Mouse (Mus musculus) stomach, embryonic 14.5 days (tissue): ENCODE measurements around the gene Zfp382. TPM values are rescaled to one million over a fixed set of nuclear protein-coding genes. Genes with fewer than 3 reads are reported as not detected.

Source experiments
- ATAC-seq: fragments of 200-750 bp; cut with Nextera tagmentation; 2 replicates; pipeline ENCODE4 v1.8.0; 2017; ENCODE audit warnings: low read depth, moderate TSS enrichment; ENCODE audit not compliant: insufficient number of reproducible peaks, insufficient read depth, low FRiP score
- H3K27ac ChIP-seq: fragments of 300-500 bp; sonication (generic); 2 replicates; pipeline ENCODE4 v1.5.1; 2014; ENCODE audit warnings: mild to moderate bottlenecking, low read length, moderate library complexity, mixed read lengths
- H3K27me3 ChIP-seq: fragments of 300-500 bp; sonication (generic); 2 replicates; pipeline ENCODE4 v1.6.1; 2014; ENCODE audit warnings: low read length, control low read depth, mixed read lengths; ENCODE audit not compliant: control insufficient read depth, insufficient read depth
- H3K36me3 ChIP-seq: fragments of 300-500 bp; sonication (generic); 2 replicates; pipeline ENCODE4 v1.6.1; 2014; ENCODE audit warnings: mild to moderate bottlenecking, control low read depth, low read length, moderate library complexity, mixed read lengths; ENCODE audit not compliant: control insufficient read depth, insufficient read depth
- H3K4me1 ChIP-seq: fragments of 300-500 bp; sonication (generic); 2 replicates; pipeline ENCODE4 v1.6.1; 2014; ENCODE audit warnings: low read length, control low read depth, mixed read lengths; ENCODE audit not compliant: control insufficient read depth, insufficient read depth
- H3K4me2 ChIP-seq: fragments of 300-500 bp; sonication (generic); replicated peaks from 2 replicates; pipeline ENCODE4 v1.6.1; 2014; ENCODE audit warnings: low read depth, low read length, control low read depth
- H3K4me3 ChIP-seq: fragments of 300-500 bp; sonication (generic); 2 replicates; pipeline ENCODE4 v1.5.1; 2014; ENCODE audit warnings: low read depth, low read length, control low read depth
- H3K9ac ChIP-seq: fragments of 300-500 bp; sonication (generic); replicated peaks from 2 replicates; pipeline ENCODE4 v1.6.1; 2014; ENCODE audit warnings: low read depth, mild to moderate bottlenecking, control low read depth, low read length, moderate library complexity, mixed read lengths
- H3K9me3 ChIP-seq: fragments of 300-500 bp; sonication (generic); 2 replicates; pipeline ENCODE4 v1.6.1; 2016; ENCODE audit warnings: low read depth, low read length, control low read depth; ENCODE audit not compliant: control insufficient read depth
- WGBS: fragments of 180-500 bp; shearing (Covaris S2); extraction: QIAGEN DNeasy Blood & Tissue Kit; methylation state at CpG from one replicate; pipeline ENCODE4 v1.1.7; 2014; 5-methylcytosine and 5-hydroxymethylcytosine counted together
- polyA plus RNA-seq: library from polyadenylated mRNA; unstranded; fragments of >200 nt; fragmentation: Nextera tagmentation; extraction: Ambion mirVana; gene quantifications from 2 replicates; pipeline ENCODE4 v1.2.1, GENCODE M21; 2014

Gene Zfp382
- polyA plus RNA-seq = 6.4 and 7.3 TPM in 2 replicates

GRCm38 (mm10) chr7:30121308-30122187, at the start of gene Zfp382:
Gene Zfp382, plus strand, starts transcription at chr7:30121942.
- peak within 1 kb of the TSS; percentile 65 for H3K9ac ChIP-seq
- H3K36me3 ChIP-seq = no peaks in the 10 kb centered on the region
- H3K4me2 ChIP-seq = peak within 1 kb of the TSS; percentile 88
- peak; percentile 97 for ATAC-seq
- H3K27me3 ChIP-seq = no peaks in the 10 kb centered on the region
- H3K27ac ChIP-seq = peak within 1 kb of the TSS; percentile 72
- H3K4me1 ChIP-seq = no peaks in the 10 kb centered on the region; the same call in 1 of the 2 replicates
- WGBS = under 1% methylated on average over 61 of the region's 61 CpGs
- H3K9me3 ChIP-seq = no peaks in the 10 kb centered on the region
- peak within 1 kb of the TSS; percentile 64 for H3K4me3 ChIP-seq

- no peaks in the 10 kb centered on the region for H3K9me3 ChIP-seq
Observed at GRCm38 (mm10) chr7:30072146-30073028, 49.4 kb upstream of the Zfp382 start, which contains the start of gene Zfp82. Gene Zfp82, minus strand, starts transcription at chr7:30072900.

GRCm38 (mm10) chr7:30086524-30086923, 35.2 kb upstream of the Zfp382 start:
- Histone ChIP-seq H3K4me3 (no peak overlapping the region), H3K27me3 (no peaks in the 10 kb centered on the region), H3K4me1 (peaks cover 6% of the 10 kb centered on the region; the same call in 1 of the 2 replicates), H3K36me3 (peaks cover 27% of the 10 kb centered on the region), H3K9ac (no peak overlapping the region), H3K27ac (no peak overlapping the region), H3K9me3 (no peaks in the 10 kb centered on the region), H3K4me2 (no peak overlapping the region)
- no peak for ATAC-seq
- WGBS = 92% methylated on average over 9 of the region's 9 CpGs

More at GRCm38 (mm10) chr7:30072146-30073028, 49.4 kb upstream of the Zfp382 start, which contains the start of gene Zfp82:
- H3K4me3 ChIP-seq = peak within 1 kb of the TSS; percentile 73
- ATAC-seq = peak; percentile 89
- WGBS = under 1% methylated on average over 50 of the region's 50 CpGs
- peak within 1 kb of the TSS; percentile 73 for H3K4me2 ChIP-seq
- peaks cover 9% of the 10 kb centered on the region for H3K36me3 ChIP-seq
- no peaks in the 10 kb centered on the region for H3K4me1 ChIP-seq
- H3K27ac ChIP-seq = no peak within 1 kb of the TSS
- no peaks in the 10 kb centered on the region for H3K27me3 ChIP-seq
- peak within 1 kb of the TSS; percentile 47 for H3K9ac ChIP-seq

- Histone ChIP-seq H3K36me3 (peaks cover 25% of the 10 kb centered on the region), H3K4me3 (peak overlapping the region; percentile 42), H3K4me1 (peaks cover 11% of the 10 kb centered on the region; the same call in 1 of the 2 replicates), H3K4me2 (peak overlapping the region; percentile 64), H3K27ac (no peak overlapping the region), H3K9ac (peak overlapping the region; percentile 34), H3K27me3 (no peaks in the 10 kb centered on the region), H3K9me3 (no peaks in the 10 kb centered on the region)
- 13% methylated on average over 6 of the region's 6 CpGs for whole genome bisulfite sequencing
- ATAC-seq = no peak
Observed at GRCm38 (mm10) chr7:30089405-30089804, 32.3 kb upstream of the Zfp382 start.

DNA sequence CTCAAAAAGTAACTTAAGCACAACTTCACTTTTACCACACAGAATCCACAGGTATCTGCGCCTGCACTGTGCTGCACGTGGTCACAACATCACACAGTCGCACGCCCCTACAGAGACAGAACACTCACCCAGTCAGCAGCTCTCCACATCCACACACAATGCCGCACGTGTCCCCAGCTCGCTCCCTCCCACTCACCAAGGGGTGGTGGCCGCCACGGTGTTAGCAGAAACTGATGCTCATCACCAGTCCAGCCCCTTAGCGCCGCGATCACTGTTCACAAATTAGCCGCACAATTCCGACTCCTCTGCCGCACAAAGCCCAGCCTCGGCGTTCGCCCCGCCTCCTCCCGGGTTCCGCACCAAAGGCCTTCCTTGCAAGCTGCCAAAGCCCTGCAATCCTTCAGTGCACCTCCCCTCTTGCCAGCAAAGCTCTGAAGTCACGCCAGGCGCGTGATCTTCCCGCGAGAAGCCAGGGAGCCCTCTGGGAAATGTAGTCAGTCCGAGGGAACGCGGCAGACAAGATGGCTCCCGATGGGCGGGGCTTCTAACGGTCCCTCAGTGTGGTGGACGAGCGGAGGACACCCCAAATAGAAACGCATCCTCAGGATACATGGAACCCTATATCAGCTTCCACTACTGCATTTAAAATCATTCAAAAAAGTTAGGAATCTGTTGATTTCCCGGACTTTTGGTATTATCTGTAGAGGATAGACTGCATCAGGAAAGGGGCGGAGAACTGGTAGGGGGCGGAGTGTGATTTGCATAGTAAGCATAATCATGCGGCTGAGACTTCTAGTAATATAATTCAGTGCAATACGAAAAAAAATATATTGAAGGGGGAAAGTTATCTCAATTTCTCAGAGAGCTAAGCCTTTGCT, 31.4 kb upstream of the Zfp382 start, which contains the start of the genes Gm26920 and Zfp566:
Gene Gm26920, minus strand, starts transcription at position 319 of the 878 bp plus-strand sequence.
Gene Zfp566, minus strand, starts transcription at position 436 of the 878 bp plus-strand sequence.
- Histone ChIP-seq H3K27ac (peak within 1 kb of the TSS; percentile 40; the same call in 1 of the 2 replicates), H3K4me3 (peak within 1 kb of the TSS; percentile 42), H3K4me1 (peaks cover 11% of the 10 kb centered on the region; the same call in 1 of the 2 replicates), H3K4me2 (peak within 1 kb of the TSS; percentile 66), H3K36me3 (peaks cover 17% of the 10 kb centered on the region), H3K9me3 (no peaks in the 10 kb centered on the region), H3K9ac (peak within 1 kb of the TSS; percentile 34), H3K27me3 (no peaks in the 10 kb centered on the region)
- peak; percentile 92 for ATAC-seq
- under 1% methylated on average over 40 of the region's 40 CpGs for WGBS

DNA sequence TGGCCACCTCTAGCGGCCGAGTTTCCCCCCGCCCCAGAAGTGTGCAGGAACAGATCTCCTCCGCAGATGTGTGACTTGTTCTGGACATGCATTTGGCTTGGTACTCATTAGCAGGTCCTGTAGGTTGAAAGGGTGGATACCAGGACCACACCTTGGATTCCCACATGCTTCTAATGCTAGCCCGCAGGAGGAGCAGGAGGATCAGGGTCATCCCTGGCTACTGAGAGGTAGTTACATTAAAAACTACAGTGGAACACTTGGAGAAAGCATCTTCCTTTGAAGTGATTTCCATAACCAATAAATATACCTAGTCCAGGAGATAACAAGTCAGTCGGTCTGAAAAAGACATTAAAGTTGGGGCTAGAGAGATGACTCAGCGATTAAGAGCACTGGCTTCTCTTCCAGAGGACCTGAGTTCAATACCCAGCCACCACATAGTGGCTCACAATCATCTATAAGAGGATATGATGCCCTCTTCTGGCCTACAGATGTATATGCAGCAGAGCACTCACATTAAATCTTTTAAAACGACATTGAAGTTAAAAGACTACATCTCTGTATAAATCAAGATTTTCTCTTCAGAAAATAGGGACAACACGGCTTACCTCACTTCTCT, 30.7 kb upstream of the Zfp382 start:
- Histone ChIP-seq H3K9ac (0 out of 2 replicates have a peak overlapping the region, but pooled peaks have one; percentile 6), H3K4me3 (peak overlapping the region; percentile 42)
- WGBS = 10% methylated on average over 9 of the region's 9 CpGs

GRCm38 (mm10) chr7:30092666-30093065, 29.1 kb upstream of the Zfp382 start:
- ATAC-seq = no peak
- no peak overlapping the region; the same call in 1 of the 2 replicates for H3K9ac ChIP-seq
- no peak overlapping the region for H3K27ac ChIP-seq
- no peak overlapping the region for H3K4me2 ChIP-seq
- no peak overlapping the region for H3K4me3 ChIP-seq
- peaks cover 14% of the 10 kb centered on the region for H3K4me1 ChIP-seq
- H3K27me3 ChIP-seq = no peaks in the 10 kb centered on the region
- no peaks in the 10 kb centered on the region; the same call in 1 of the 2 replicates for H3K36me3 ChIP-seq
- no peaks in the 10 kb centered on the region for H3K9me3 ChIP-seq
- 80% methylated on average over 9 of the region's 9 CpGs for WGBS

More for the DNA sequence above, 30.7 kb upstream of the Zfp382 start:
- H3K4me2 ChIP-seq = peak overlapping the region; percentile 66
- H3K4me1 ChIP-seq = peaks cover 11% of the 10 kb centered on the region; the same call in 1 of the 2 replicates
- ATAC-seq = no peak
- H3K9me3 ChIP-seq = no peaks in the 10 kb centered on the region
- H3K36me3 ChIP-seq = peaks cover 10% of the 10 kb centered on the region
- peak overlapping the region; percentile 40; the same call in 1 of the 2 replicates for H3K27ac ChIP-seq
- H3K27me3 ChIP-seq = no peaks in the 10 kb centered on the region
